Mouse (Mus musculus) forebrain, embryonic 11.5 days (tissue): ENCODE data around the gene Sntb2. TPM values are rescaled to one million over a fixed set of nuclear protein-coding genes. Genes with fewer than 3 reads are reported as not detected.

Experiments used
- ATAC-seq: fragments of 200-750 bp; cut with Nextera tagmentation; replicated peaks from 2 replicates; pipeline ENCODE4 v1.8.0; 2017; ENCODE audit warnings: moderate TSS enrichment; ENCODE audit not compliant: low FRiP score
- DNase-seq: peaks from one replicate; pipeline ENCODE4 v3.0.0-alpha.2; 2017; ENCODE audit warnings: low spot score
- H3K27ac ChIP-seq: fragments of 300-500 bp; sonication (generic); 2 replicates; pipeline ENCODE4 v1.5.1; 2014; ENCODE audit warnings: low read depth, low read length
- H3K27me3 ChIP-seq: fragments of 300-500 bp; sonication (generic); 2 replicates; pipeline ENCODE4 v1.6.1; 2014; ENCODE audit warnings: mild to moderate bottlenecking, low read length, mixed read lengths; ENCODE audit not compliant: control insufficient read depth, insufficient read depth
- H3K36me3 ChIP-seq: fragments of 300-500 bp; sonication (generic); 2 replicates; pipeline ENCODE4 v1.6.1; 2014; ENCODE audit warnings: mild to moderate bottlenecking, low read length, moderate library complexity, mixed read lengths; ENCODE audit not compliant: control insufficient read depth, insufficient read depth
- H3K4me1 ChIP-seq: fragments of 300-500 bp; sonication (generic); replicated peaks from 2 replicates; pipeline ENCODE4 v1.6.1; 2014; ENCODE audit warnings: low read length, mixed read lengths; ENCODE audit not compliant: control insufficient read depth, insufficient read depth
- H3K4me2 ChIP-seq: fragments of 300-500 bp; sonication (generic); 2 replicates; pipeline ENCODE4 v1.6.1; 2014; ENCODE audit warnings: low read depth, mild to moderate bottlenecking, low read length, moderate library complexity, mixed read lengths; ENCODE audit not compliant: severe bottlenecking
- H3K4me3 ChIP-seq: fragments of 300-500 bp; sonication (generic); 2 replicates; pipeline ENCODE4 v1.5.1; 2014; ENCODE audit warnings: low read depth, low read length
- H3K9ac ChIP-seq: fragments of 300-500 bp; sonication (generic); 2 replicates; pipeline ENCODE4 v1.6.1; 2014; ENCODE audit warnings: low read length
- H3K9me3 ChIP-seq: fragments of 300-500 bp; sonication (generic); 2 replicates; pipeline ENCODE4 v1.6.1; 2016; ENCODE audit warnings: low read length, mixed read lengths; ENCODE audit not compliant: control insufficient read depth
- WGBS: fragments of 180-500 bp; shearing (Covaris S2); extraction: QIAGEN DNeasy Blood & Tissue Kit; methylation state at CpG from one replicate; pipeline ENCODE4 v1.1.7; 2014; 5-methylcytosine and 5-hydroxymethylcytosine counted together
- polyA plus RNA-seq: library from polyadenylated mRNA; unstranded; fragments of >200 nt; fragmentation: Nextera tagmentation; extraction: Ambion mirVana; gene quantifications from 2 replicates; pipeline ENCODE4 v1.2.1, GENCODE M21; 2014

Sntb2 gene
- polyA plus RNA-seq, 1 experiment from 2014 or later, result 9.5 TPM

DNA sequence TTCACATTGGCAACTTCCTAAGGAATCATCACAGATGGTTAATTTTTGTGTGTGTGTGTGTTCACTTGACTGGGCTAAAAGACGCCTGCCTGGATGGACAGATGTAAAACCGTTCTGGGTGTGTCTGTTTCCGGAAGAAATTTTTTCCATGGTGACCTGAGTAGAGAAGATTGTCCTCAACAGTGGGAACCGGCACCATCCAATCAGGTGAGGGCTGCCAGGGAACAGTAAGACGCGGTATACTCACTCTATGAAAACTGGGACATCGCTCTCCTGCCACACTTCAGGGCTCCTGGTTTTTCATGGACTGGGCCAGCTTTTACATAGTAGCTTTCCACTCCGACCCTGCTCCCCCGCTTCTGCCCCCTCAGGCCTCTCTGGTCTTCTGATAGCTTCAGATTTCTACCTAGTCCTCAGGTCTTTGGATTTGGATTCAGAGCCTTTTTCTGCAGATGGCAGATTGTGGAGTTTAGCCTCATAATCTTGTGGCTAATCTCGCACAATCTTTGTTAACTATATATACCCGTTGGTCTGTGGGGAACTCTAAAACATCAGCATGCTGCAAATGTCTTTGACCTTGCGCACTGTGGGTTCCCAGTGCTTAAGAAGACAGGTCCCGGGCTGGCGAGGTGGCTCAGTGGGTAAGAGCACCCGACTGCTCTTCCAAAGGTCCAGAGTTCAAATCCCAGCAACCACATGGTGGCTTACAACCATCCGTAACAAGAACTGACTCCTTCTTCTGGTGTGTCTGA, 1.1 kb upstream of the Sntb2 start:
- Histone ChIP-seq H3K36me3 (no peaks in the 10 kb centered on the region), H3K4me1 (peaks cover 14% of the 10 kb centered on the region), H3K9me3 (no peaks in the 10 kb centered on the region), H3K27ac (no peak overlapping the region), H3K4me2 (no peak overlapping the region), H3K9ac (no peak overlapping the region), H3K4me3 (no peak overlapping the region), H3K27me3 (0 out of 2 replicates have a peak, but pooled peaks cover 3% of the 10 kb centered on the region)
- DNase-seq (no peak), ATAC-seq (no peak)
- 80% methylated on average over 15 of the region's 16 CpGs for WGBS

DNA sequence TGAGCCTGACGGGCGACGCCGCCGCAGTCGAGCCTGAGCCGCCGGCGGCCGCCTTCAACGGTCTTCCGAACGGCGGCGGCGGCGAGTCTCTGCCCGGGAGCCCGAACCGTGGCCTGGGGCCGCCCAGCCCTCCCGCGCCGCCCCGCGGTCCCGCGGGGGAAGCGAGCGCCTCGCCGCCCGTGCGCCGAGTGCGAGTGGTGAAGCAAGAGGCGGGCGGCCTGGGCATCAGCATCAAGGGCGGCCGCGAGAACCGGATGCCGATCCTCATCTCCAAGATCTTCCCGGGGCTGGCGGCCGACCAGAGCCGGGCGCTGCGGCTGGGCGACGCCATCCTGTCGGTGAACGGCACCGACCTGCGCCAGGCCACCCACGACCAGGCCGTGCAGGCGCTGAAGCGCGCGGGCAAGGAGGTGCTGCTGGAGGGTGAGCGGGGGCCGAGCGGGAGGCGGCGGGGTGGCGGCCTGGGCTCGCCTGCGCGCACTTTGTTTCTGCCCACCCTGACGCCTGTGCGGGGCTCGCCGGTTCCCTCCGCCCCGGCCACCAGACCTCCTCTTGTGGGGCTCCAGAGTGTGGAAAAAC, 438 bp downstream of the Sntb2 start:
- peak overlapping the region; percentile 71 for H3K27ac ChIP-seq

DNA sequence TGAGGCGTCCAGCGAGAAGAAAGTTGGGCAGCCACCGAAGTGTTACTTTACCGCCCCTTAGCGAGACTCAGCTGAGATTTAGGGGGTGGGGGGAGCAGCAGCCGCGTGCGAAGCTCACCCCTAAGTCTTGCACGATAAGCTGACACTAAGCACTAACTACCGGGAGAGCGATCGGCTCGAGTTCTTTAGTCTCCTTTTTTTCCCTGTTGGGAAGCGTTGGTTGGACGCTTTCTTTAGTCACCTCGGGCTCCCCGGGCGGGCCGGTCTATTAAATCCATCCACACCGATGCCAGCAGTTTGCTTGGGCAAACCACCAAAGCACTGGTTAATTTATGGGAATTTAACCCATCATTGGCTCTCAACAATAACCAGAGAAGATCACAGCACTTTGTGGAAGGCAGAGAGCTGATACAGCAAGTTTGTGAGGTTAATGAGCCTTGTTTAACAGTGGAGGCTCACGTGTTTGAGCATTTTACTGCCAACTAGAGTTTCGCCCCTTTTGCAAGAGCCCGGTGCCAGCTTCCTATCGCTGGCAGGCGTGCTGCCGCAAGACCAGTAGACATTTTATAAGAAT, 1.0 kb downstream of the Sntb2 start:
- Histone ChIP-seq H3K9ac (peak overlapping the region; percentile 93), H3K9me3 (no peaks in the 10 kb centered on the region), H3K4me1 (peaks cover 14% of the 10 kb centered on the region), H3K4me3 (peak overlapping the region; percentile 86), H3K27ac (peak overlapping the region; percentile 71; the same call in 1 of the 2 replicates), H3K36me3 (no peaks in the 10 kb centered on the region), H3K27me3 (0 out of 2 replicates have a peak, but pooled peaks cover 3% of the 10 kb centered on the region), H3K4me2 (peak overlapping the region; percentile 93)
- ATAC-seq, result peak; percentile 43
- peak; percentile 64 for DNase-seq
- 1% methylated on average over 26 of the region's 26 CpGs for whole genome bisulfite sequencing

More for the DNA sequence above, 438 bp downstream of the Sntb2 start:
- H3K4me1 ChIP-seq, result peaks cover 14% of the 10 kb centered on the region
- WGBS, result under 1% methylated on average over 74 of the region's 76 CpGs
- no peaks in the 10 kb centered on the region for H3K36me3 ChIP-seq
- peak; percentile 73 for ATAC-seq
- peak overlapping the region; percentile 93 for H3K9ac ChIP-seq
- 0 out of 2 replicates have a peak, but pooled peaks cover 3% of the 10 kb centered on the region for H3K27me3 ChIP-seq
- peak overlapping the region; percentile 86 for H3K4me3 ChIP-seq
- DNase-seq, result peak; percentile 81
- H3K4me2 ChIP-seq, result peak overlapping the region; percentile 93
- H3K9me3 ChIP-seq, result no peaks in the 10 kb centered on the region

DNA sequence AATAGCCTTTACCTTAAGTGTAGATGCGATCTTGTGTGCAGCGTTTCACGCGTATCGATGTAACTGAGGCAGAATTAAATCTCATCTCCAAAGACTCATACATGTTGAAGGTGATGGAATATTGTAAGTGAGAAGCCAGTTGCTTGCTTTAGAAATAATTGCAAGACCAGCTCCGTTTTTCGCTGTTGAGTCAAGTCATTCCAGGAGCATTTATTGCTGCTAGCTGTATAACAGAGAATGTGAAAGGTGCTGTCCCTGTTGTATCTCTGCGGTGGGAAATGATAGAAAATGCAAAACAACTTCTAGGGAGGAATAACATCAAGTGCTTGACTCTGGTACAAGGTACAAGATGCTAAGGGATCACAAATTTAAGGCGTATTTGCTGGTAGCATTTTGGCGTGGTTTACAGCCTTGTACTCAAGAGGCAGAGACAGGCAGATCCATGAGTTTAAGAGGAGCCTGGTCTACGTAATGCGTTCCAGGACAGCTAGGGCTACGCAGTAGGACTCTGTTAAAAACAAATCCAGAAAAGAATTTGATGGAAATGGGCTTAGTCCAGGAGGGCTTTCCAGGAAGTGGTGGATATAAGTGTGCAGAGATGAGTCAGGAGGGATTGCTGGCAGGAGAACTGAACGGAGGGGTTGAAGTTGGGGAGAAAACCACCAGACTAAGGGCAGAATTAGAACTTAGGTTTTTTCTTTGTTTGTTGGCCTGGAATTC, 1.7 kb downstream of the Sntb2 start:
- Histone ChIP-seq H3K4me1 (peaks cover 14% of the 10 kb centered on the region), H3K9me3 (no peaks in the 10 kb centered on the region), H3K27me3 (0 out of 2 replicates have a peak, but pooled peaks cover 3% of the 10 kb centered on the region), H3K36me3 (no peaks in the 10 kb centered on the region), H3K9ac (peak overlapping the region; percentile 93), H3K4me3 (peak overlapping the region; percentile 86), H3K27ac (no peak overlapping the region), H3K4me2 (peak overlapping the region; percentile 93)
- ATAC-seq (no peak), DNase-seq (no peak)
- 50% methylated on average over 14 of the region's 14 CpGs for WGBS

DNA sequence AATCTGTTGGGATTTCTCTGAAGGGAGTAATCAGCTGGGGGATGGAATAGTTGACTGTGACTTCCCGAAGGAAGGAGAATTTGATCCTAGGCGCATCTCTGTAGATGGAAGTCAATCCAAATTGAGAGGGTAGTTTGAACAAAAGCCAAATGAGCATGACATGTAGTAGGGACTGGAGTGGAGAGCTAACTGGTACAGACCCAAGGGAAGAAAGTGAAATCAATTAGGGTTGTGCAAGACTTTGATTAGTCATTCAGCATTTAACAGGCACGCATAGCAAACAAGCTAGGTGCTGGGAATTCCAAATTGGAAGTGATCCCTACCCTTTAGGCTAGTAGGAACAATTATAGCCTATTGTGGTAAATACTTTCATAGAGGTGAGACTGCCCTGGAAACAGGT, 6.3 kb downstream of the Sntb2 start:
- Histone ChIP-seq H3K27me3 (no peaks in the 10 kb centered on the region), H3K9ac (no peak overlapping the region), H3K4me3 (no peak overlapping the region), H3K36me3 (no peaks in the 10 kb centered on the region), H3K4me1 (peaks cover 5% of the 10 kb centered on the region), H3K9me3 (no peaks in the 10 kb centered on the region), H3K27ac (no peak overlapping the region), H3K4me2 (no peak overlapping the region)
- 97% methylated on average over 3 of the region's 3 CpGs for WGBS
- ATAC-seq (no peak), DNase-seq (no peak)

DNA sequence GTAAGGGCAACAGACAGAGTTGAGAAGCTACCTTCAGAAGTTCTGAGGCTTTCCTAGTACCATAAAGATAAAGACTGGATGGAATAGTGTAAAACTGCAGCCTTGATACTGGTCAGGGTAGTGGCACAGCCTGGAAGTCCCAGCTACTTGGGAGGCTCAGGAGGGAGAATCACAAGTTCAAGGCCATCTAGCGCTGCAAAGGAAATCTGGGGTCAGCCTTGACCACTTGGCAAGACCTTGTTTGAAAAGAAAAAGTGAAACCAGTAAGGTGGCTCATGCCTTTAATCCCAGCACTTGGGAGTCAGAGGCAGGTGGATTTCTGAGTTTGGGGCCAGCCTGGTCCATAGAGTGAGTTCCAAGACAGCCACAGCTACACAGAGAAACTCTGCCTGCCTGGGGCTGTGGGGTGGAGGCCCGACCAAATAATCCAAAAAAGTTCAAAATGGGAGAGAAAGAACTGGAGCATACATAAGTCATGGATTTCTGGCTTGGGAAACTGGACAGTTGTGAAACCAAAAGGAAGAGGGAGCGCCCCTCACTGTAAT, 8.4 kb downstream of the Sntb2 start:
- WGBS, result 88% methylated on average over 3 of the region's 3 CpGs
- Histone ChIP-seq H3K4me1 (no peaks in the 10 kb centered on the region), H3K9ac (no peak overlapping the region), H3K4me2 (no peak overlapping the region), H3K9me3 (no peaks in the 10 kb centered on the region), H3K27me3 (no peaks in the 10 kb centered on the region), H3K4me3 (no peak overlapping the region), H3K27ac (no peak overlapping the region), H3K36me3 (no peaks in the 10 kb centered on the region)
- ATAC-seq (no peak), DNase-seq (no peak)

DNA sequence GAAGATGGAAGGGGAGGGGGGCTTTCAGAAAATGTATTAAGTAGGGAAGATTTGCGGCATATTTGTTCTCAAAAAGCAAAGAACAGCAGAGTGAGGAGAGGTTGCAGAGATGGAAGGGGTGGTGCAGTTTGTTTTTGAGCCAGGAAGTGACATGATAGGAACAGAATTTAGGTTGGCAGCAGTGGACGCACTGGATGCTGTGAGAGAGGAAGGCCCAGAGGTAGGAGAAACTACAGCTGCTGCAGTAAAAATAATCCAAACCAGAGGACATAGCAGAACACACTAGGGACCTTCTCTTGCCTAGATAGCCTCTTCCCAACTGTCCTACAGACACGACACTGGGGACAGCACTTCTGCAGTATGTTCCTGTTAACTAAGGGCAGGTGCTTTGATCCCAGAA, 9.2 kb downstream of the Sntb2 start:
- 82% methylated on average over 3 of the region's 3 CpGs for WGBS
- no peak overlapping the region for H3K9ac ChIP-seq
- DNase-seq (no peak), ATAC-seq (no peak)
- no peaks in the 10 kb centered on the region for H3K4me1 ChIP-seq
- no peaks in the 10 kb centered on the region for H3K27me3 ChIP-seq
- H3K27ac ChIP-seq, result no peak overlapping the region
- H3K9me3 ChIP-seq, result no peaks in the 10 kb centered on the region
- no peaks in the 10 kb centered on the region for H3K36me3 ChIP-seq
- no peak overlapping the region for H3K4me3 ChIP-seq
- no peak overlapping the region for H3K4me2 ChIP-seq

DNA sequence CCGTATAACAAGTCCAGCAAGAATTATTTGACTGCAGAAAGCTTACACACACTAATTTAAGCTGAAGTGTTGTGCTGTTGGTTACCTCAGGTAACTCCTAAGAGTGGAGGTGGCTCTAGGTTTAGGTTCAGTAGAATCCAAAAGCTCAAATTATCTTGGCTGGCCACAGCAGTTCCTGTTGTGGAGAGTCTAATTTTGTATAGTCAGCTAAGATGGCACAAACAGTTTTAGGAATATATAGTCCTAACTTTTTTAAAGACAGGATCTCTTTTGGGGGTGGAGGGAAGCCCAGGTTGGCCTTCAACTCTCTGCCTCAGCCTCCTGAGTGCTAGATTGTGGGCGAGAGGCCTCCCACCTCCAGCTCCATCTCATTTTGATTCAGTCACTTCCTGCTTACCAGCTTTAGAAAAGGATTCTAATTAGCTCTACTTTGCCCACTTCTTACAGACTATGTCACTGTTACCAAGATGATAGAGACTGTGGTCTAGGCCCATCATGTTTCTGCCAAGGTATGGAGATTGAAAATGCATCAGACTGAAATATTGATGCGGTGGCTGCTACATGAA, 13.2 kb downstream of the Sntb2 start:
- 89% methylated on average over 3 of the region's 3 CpGs for WGBS
- Histone ChIP-seq H3K4me3 (no peak overlapping the region), H3K27ac (no peak overlapping the region), H3K4me1 (no peaks in the 10 kb centered on the region), H3K27me3 (no peaks in the 10 kb centered on the region), H3K9me3 (no peaks in the 10 kb centered on the region), H3K9ac (no peak overlapping the region), H3K4me2 (no peak overlapping the region), H3K36me3 (no peaks in the 10 kb centered on the region)
- no peak for ATAC-seq
- no peak for DNase-seq
